Mouse (Mus musculus): ENCODE measurements at regions not wholly inside any gene's neighbourhood (a gene's known extent, or its start where the extent isn't known, plus 50 kb on each side); places are given as distances from the start of the nearest gene placed in this dataset.

- Histone ChIP-seq H3K9me3 (replicated peaks; ENCODE audit: low read length) (no peaks in the 10 kb centered on the region), H3K79me2 (replicated peaks; ENCODE audit: control insufficient read depth, extremely low read depth, insufficient read depth, poor library complexity, severe bottlenecking) (no peaks in the 10 kb centered on the region), H3K4me3 (replicated peaks in 1 of 3; ENCODE audit: low read depth in 2 of 3, low read length in 2 of 3, poor library complexity in 1 of 3) (no peak overlapping the region), H3K9ac (ENCODE audit: insufficient read depth, low read depth) (no peak overlapping the region), H3K4me1 (ENCODE audit: control insufficient read depth in 1 of 2, insufficient read depth in 2 of 2) (no peaks in the 10 kb centered on the region), H3K27ac (ENCODE audit: insufficient read depth, low read depth) (no peak overlapping the region), H3K4me2 (ENCODE audit: insufficient read depth, low read depth, poor library complexity, severe bottlenecking) (no peak overlapping the region), H3K36me3 (replicated peaks in 1 of 2; ENCODE audit: control insufficient read depth in 1 of 2, insufficient read depth in 1 of 2, low read length in 1 of 2) (no peaks in the 10 kb centered on the region), H3K27me3 (replicated peaks) (peaks cover 95% of the 10 kb centered on the region)
- TF ChIP-seq MYC (IDR thresholded peaks at IDR 0.05; ENCODE audit: low read depth, low read length) (no peak), MAZ (IDR thresholded peaks at IDR 0.05; ENCODE audit: low read depth, low read length) (no peak), BHLHE40 (IDR thresholded peaks at IDR 0.05; ENCODE audit: low read depth, low read length) (no peak), NELFE (IDR thresholded peaks at IDR 0.05; ENCODE audit: low read depth, low read length) (no peak), RCOR1 (conservative IDR thresholded peaks at IDR 0.05; ENCODE audit: low read depth, low read length) (no peak), USF1 (IDR thresholded peaks at IDR 0.05; ENCODE audit: low read depth, low read length) (no peak), ZC3H11A (IDR thresholded peaks at IDR 0.05; ENCODE audit: low read depth, low read length) (no peak), CTCF (conservative IDR thresholded peaks at IDR 0.05 in 1 of 2, IDR thresholded peaks at IDR 0.05 in 1 of 2; ENCODE audit: low read depth in 2 of 2, low read length in 2 of 2) (no peak), ETS1 (conservative IDR thresholded peaks at IDR 0.05; ENCODE audit: low read depth, low read length) (no peak), GABPA (IDR thresholded peaks at IDR 0.05; ENCODE audit: insufficient replicate concordance, low read depth, low read length) (no peak), NRF1 (IDR thresholded peaks at IDR 0.05; ENCODE audit: low read depth, low read length) (no peak), EP300 (IDR thresholded peaks at IDR 0.05; ENCODE audit: low read length) (no peak), MXI1 (IDR thresholded peaks at IDR 0.05; ENCODE audit: low read depth, low read length) (no peak)
- dilution Hi-C loops (cut with MboI; ENCODE audit: extremely low pct_ligation_motif_present, extremely low pct_unique_long_range_greater_than_20kb, low sequenced_read_pairs) (no loop called here), in situ Hi-C loops (cut with MboI; ENCODE audit: low pct_ligation_motif_present, low pct_unique_long_range_greater_than_20kb, low sequenced_read_pairs) (no loop called here)
- no peak for DNase-seq (ENCODE audit: extremely low read depth)
Measured at GRCm38 (mm10) chr1:73460598-73460997, 444.9 kb upstream of the Tnp1 start.

DNA sequence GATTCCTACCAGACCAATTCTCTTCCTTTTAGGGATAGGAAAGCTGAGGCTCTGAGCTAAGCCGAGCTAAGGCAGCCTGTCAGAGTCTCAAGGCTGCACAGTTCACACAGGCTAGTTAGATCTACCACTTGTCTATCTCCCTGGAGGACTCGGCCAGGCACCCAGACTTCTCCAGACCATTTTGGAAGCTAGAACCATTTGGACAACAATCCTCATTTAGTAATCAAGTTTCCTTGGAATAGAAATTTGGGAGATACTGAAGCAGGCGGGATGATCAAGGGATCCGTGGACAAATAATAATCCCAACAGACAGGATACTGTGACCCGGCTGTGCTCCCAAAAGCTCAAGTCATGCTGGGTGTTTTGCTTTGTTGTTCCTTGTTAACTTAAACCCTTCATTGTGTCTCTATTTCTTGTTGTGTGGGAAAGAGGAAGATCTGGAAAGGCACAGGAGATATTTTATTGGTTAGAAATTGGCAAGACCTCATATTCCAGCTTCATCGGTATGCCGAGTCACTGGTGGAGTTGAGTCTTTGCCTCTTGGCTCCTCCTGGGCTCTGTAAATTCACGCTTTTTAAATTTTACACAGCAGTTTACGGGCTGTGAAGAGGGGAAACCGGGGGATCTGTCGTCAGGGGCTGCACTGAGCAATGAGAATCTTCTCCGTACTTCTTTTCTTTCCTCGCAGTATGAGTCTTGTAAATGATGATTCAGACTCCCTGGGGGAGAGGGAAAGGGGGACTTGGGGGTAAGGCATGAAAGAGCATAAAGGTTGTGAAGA, 444.2 kb upstream of the Tnp1 start:
- H3K79me2 ChIP-seq (replicated peaks; ENCODE audit: control insufficient read depth, extremely low read depth, insufficient read depth, poor library complexity, severe bottlenecking) = no peaks in the 10 kb centered on the region
- no peaks in the 10 kb centered on the region for H3K4me1 ChIP-seq (ENCODE audit: control insufficient read depth in 1 of 2, insufficient read depth in 2 of 2)
- no peak overlapping the region for H3K4me2 ChIP-seq (ENCODE audit: insufficient read depth, low read depth, poor library complexity, severe bottlenecking)
- no peak for DNase-seq (ENCODE audit: extremely low read depth)
- no peaks in the 10 kb centered on the region for H3K36me3 ChIP-seq (replicated peaks in 1 of 2; ENCODE audit: control insufficient read depth in 1 of 2, insufficient read depth in 1 of 2, low read length in 1 of 2)
- dilution Hi-C loops (cut with MboI; ENCODE audit: extremely low pct_ligation_motif_present, extremely low pct_unique_long_range_greater_than_20kb, low sequenced_read_pairs) = no loop called here
- no peak overlapping the region for H3K27ac ChIP-seq (ENCODE audit: insufficient read depth, low read depth)
- no peaks in the 10 kb centered on the region for H3K9me3 ChIP-seq (replicated peaks; ENCODE audit: low read length)
- H3K9ac ChIP-seq (ENCODE audit: insufficient read depth, low read depth) = no peak overlapping the region
- TF ChIP-seq ZMIZ1 (IDR thresholded peaks at IDR 0.05; ENCODE audit: low read depth, low read length) = no peak
- TF ChIP-seq SMC3 (IDR thresholded peaks at IDR 0.05; ENCODE audit: low read depth, low read length) = no peak
- no peak for TF ChIP-seq USF1 (IDR thresholded peaks at IDR 0.05; ENCODE audit: low read depth, low read length)
- TF ChIP-seq ZKSCAN1 (IDR thresholded peaks at IDR 0.05; ENCODE audit: borderline replicate concordance, low read depth, low read length) = no peak
- TF ChIP-seq MXI1 (IDR thresholded peaks at IDR 0.05; ENCODE audit: low read depth, low read length) = no peak
- TF ChIP-seq UBTF (IDR thresholded peaks at IDR 0.05; ENCODE audit: low read depth, low read length) = no peak
- TF ChIP-seq JUN (IDR thresholded peaks at IDR 0.05; ENCODE audit: insufficient read depth, low read depth, low read length) = no peak
- TF ChIP-seq POLR2A (IDR thresholded peaks at IDR 0.05; ENCODE audit: low read depth, low read length) = no peak
- no peak for TF ChIP-seq MAX (IDR thresholded peaks at IDR 0.05; ENCODE audit: low read length)
- TF ChIP-seq ZC3H11A (IDR thresholded peaks at IDR 0.05; ENCODE audit: low read depth, low read length) = no peak
- TF ChIP-seq MEF2A (IDR thresholded peaks at IDR 0.05; ENCODE audit: borderline replicate concordance, low read depth, low read length) = no peak
- no peak for TF ChIP-seq RCOR1 (conservative IDR thresholded peaks at IDR 0.05; ENCODE audit: low read depth, low read length)
- no peak for TF ChIP-seq CTCF (conservative IDR thresholded peaks at IDR 0.05 in 1 of 2, IDR thresholded peaks at IDR 0.05 in 1 of 2; ENCODE audit: low read depth in 2 of 2, low read length in 2 of 2)
- no peak for TF ChIP-seq RAD21 (IDR thresholded peaks at IDR 0.05; ENCODE audit: low read depth, low read length)
- no peak for TF ChIP-seq NRF1 (IDR thresholded peaks at IDR 0.05; ENCODE audit: low read depth, low read length)
- no peak for TF ChIP-seq HCFC1 (IDR thresholded peaks at IDR 0.05; ENCODE audit: low read depth, low read length)
- no peak for TF ChIP-seq TCF12 (IDR thresholded peaks at IDR 0.05; ENCODE audit: low read depth, low read length)
- no peak overlapping the region for H3K4me3 ChIP-seq (replicated peaks in 1 of 3; ENCODE audit: low read depth in 2 of 3, low read length in 2 of 3, poor library complexity in 1 of 3)
- in situ Hi-C loops (cut with MboI; ENCODE audit: low pct_ligation_motif_present, low pct_unique_long_range_greater_than_20kb, low sequenced_read_pairs) = no loop called here
- H3K27me3 ChIP-seq (replicated peaks) = peaks cover 97% of the 10 kb centered on the region
